Mouse (Mus musculus): ENCODE data around the gene Spata31d1b.

Gene Spata31d1b

DNA sequence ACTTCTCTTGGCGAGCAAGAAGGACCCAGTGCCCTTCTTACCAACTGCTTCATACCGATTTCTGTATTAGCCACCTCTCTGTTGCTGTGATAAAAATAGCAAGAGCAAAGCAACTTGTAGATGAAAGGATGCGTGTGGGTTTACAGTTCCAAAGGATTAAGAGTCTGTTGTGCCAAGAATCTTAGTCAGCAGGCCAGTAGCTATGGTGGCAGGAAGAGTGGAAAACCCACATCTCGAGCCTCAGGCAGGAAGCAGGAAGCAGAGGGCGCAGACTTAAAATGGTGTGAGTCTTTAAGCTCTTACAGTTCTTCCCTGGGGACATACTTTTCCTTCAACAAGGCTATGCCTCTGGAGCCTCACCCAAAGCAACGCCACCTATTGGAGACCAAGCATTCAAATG is 33.4 kb downstream of the Spata31d1b start:
- no peak for TF ChIP-seq CTCF (conservative IDR thresholded peaks at IDR 0.05; ENCODE audit: low read length)
- TF ChIP-seq POU5F1 (IDR thresholded peaks at IDR 0.05; ENCODE audit: borderline replicate concordance, low read length) = no peak
- no peak for TF ChIP-seq NANOG (IDR thresholded peaks at IDR 0.05; ENCODE audit: borderline replicate concordance, low read length)
- H3K4me3 ChIP-seq (replicated peaks; ENCODE audit: low read length) = no peak overlapping the region
- H3K9me3 ChIP-seq (ENCODE audit: low read length) = no peaks in the 10 kb centered on the region
- no peaks in the 10 kb centered on the region for H3K36me3 ChIP-seq (ENCODE audit: insufficient read depth, low read length)
- no peaks in the 10 kb centered on the region for H3K27me3 ChIP-seq (ENCODE audit: insufficient read depth, low read length)
- peaks cover 10% of the 10 kb centered on the region for H3K4me1 ChIP-seq (replicated peaks; ENCODE audit: low read depth, low read length)

- H3K9me3 ChIP-seq (ENCODE audit: low read length) = no peaks in the 10 kb centered on the region
- no peaks in the 10 kb centered on the region for H3K36me3 ChIP-seq (ENCODE audit: insufficient read depth, low read length)
- H3K27me3 ChIP-seq (ENCODE audit: insufficient read depth, low read length) = no peaks in the 10 kb centered on the region
- no peak overlapping the region for H3K4me3 ChIP-seq (replicated peaks; ENCODE audit: low read length)
- no peak for TF ChIP-seq NANOG (IDR thresholded peaks at IDR 0.05; ENCODE audit: borderline replicate concordance, low read length)
- TF ChIP-seq POU5F1 (IDR thresholded peaks at IDR 0.05; ENCODE audit: borderline replicate concordance, low read length) = no peak
- no peak for TF ChIP-seq CTCF (conservative IDR thresholded peaks at IDR 0.05; ENCODE audit: low read length)
- H3K4me1 ChIP-seq (replicated peaks; ENCODE audit: low read depth, low read length) = peaks cover 17% of the 10 kb centered on the region
These were observed 34.1 kb downstream of the Spata31d1b start for GRCm38 (mm10) chr13:59746164-59746563.

- Histone ChIP-seq H3K4me1 (replicated peaks; ENCODE audit: low read depth, low read length) (peaks cover 22% of the 10 kb centered on the region), H3K27me3 (ENCODE audit: insufficient read depth, low read length) (no peaks in the 10 kb centered on the region), H3K9me3 (ENCODE audit: low read length) (no peaks in the 10 kb centered on the region), H3K36me3 (ENCODE audit: insufficient read depth, low read length) (no peaks in the 10 kb centered on the region), H3K4me3 (replicated peaks; ENCODE audit: low read length) (no peak within 1 kb of the TSS)
- no peak for TF ChIP-seq POU5F1 (IDR thresholded peaks at IDR 0.05; ENCODE audit: borderline replicate concordance, low read length)
- no peak for TF ChIP-seq NANOG (IDR thresholded peaks at IDR 0.05; ENCODE audit: borderline replicate concordance, low read length)
- no peak for TF ChIP-seq CTCF (conservative IDR thresholded peaks at IDR 0.05; ENCODE audit: low read length)
These were observed 34.6 kb downstream of the Spata31d1b start, which contains the start of gene 1700014D04Rik for GRCm38 (mm10) chr13:59746711-59747110. Gene 1700014D04Rik, minus strand, starts transcription at chr13:59746752.

GRCm38 (mm10) chr13:59750310-59750709 is 38.2 kb downstream of the Spata31d1b start:
- H3K4me3 ChIP-seq (replicated peaks; ENCODE audit: low read length) = no peak overlapping the region

GRCm38 (mm10) chr13:59756906-59757305 is 44.8 kb downstream of the Spata31d1b start:
- Histone ChIP-seq H3K4me1 (replicated peaks; ENCODE audit: low read depth, low read length) (no peaks in the 10 kb centered on the region), H3K27me3 (ENCODE audit: insufficient read depth, low read length) (no peaks in the 10 kb centered on the region), H3K36me3 (ENCODE audit: insufficient read depth, low read length) (peaks cover 67% of the 10 kb centered on the region), H3K9me3 (ENCODE audit: low read length) (no peaks in the 10 kb centered on the region), H3K4me3 (replicated peaks; ENCODE audit: low read length) (no peak overlapping the region)
- no peak for TF ChIP-seq NANOG (IDR thresholded peaks at IDR 0.05; ENCODE audit: borderline replicate concordance, low read length)
- TF ChIP-seq CTCF (conservative IDR thresholded peaks at IDR 0.05; ENCODE audit: low read length) = no peak
- TF ChIP-seq POU5F1 (IDR thresholded peaks at IDR 0.05; ENCODE audit: borderline replicate concordance, low read length) = no peak

More at GRCm38 (mm10) chr13:59750310-59750709, 38.2 kb downstream of the Spata31d1b start:
- no peaks in the 10 kb centered on the region for H3K9me3 ChIP-seq (ENCODE audit: low read length)
- peaks cover 22% of the 10 kb centered on the region for H3K4me1 ChIP-seq (replicated peaks; ENCODE audit: low read depth, low read length)
- peaks cover 12% of the 10 kb centered on the region for H3K36me3 ChIP-seq (ENCODE audit: insufficient read depth, low read length)
- no peaks in the 10 kb centered on the region for H3K27me3 ChIP-seq (ENCODE audit: insufficient read depth, low read length)
- TF ChIP-seq CTCF (conservative IDR thresholded peaks at IDR 0.05; ENCODE audit: low read length) = no peak
- TF ChIP-seq POU5F1 (IDR thresholded peaks at IDR 0.05; ENCODE audit: borderline replicate concordance, low read length) = no peak
- no peak for TF ChIP-seq NANOG (IDR thresholded peaks at IDR 0.05; ENCODE audit: borderline replicate concordance, low read length)

DNA sequence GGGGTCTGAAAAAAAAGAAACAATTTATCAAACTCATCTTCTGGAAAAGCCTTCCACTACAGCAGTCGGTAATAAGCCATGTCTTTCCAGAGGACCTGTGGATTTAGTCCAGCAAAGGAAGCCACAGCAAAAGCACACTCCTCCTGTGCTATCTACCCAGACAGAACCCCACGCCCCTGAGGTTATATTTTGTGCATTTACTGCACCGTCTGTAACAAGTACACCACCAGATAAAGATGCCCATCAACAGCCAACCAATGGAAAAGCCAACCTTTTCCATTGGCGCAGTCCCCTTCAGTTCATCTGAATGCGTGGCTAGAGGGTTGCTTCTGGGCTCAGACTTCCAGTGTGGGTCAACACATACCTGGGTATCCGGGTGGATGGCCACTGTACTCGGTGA is 50.7 kb downstream of the Spata31d1b start:
- no peaks in the 10 kb centered on the region for H3K27me3 ChIP-seq (ENCODE audit: insufficient read depth, low read length)
- H3K4me3 ChIP-seq (replicated peaks; ENCODE audit: low read length) = no peak overlapping the region
- H3K9me3 ChIP-seq (ENCODE audit: low read length) = no peaks in the 10 kb centered on the region
- H3K4me1 ChIP-seq (replicated peaks; ENCODE audit: low read depth, low read length) = peaks cover 32% of the 10 kb centered on the region
- TF ChIP-seq NANOG (IDR thresholded peaks at IDR 0.05; ENCODE audit: borderline replicate concordance, low read length) = no peak
- TF ChIP-seq POU5F1 (IDR thresholded peaks at IDR 0.05; ENCODE audit: borderline replicate concordance, low read length) = no peak
- no peak for TF ChIP-seq CTCF (conservative IDR thresholded peaks at IDR 0.05; ENCODE audit: low read length)
- peaks cover 73% of the 10 kb centered on the region for H3K36me3 ChIP-seq (ENCODE audit: insufficient read depth, low read length)

- Histone ChIP-seq H3K27me3 (ENCODE audit: insufficient read depth, low read length) (no peaks in the 10 kb centered on the region), H3K4me3 (replicated peaks; ENCODE audit: low read length) (no peak overlapping the region), H3K9me3 (ENCODE audit: low read length) (no peaks in the 10 kb centered on the region), H3K4me1 (replicated peaks; ENCODE audit: low read depth, low read length) (peaks cover 57% of the 10 kb centered on the region), H3K36me3 (ENCODE audit: insufficient read depth, low read length) (peaks cover 44% of the 10 kb centered on the region)
- no peak for TF ChIP-seq POU5F1 (IDR thresholded peaks at IDR 0.05; ENCODE audit: borderline replicate concordance, low read length)
These were observed 54.9 kb downstream of the Spata31d1b start for GRCm38 (mm10) chr13:59766786-59767515.

DNA sequence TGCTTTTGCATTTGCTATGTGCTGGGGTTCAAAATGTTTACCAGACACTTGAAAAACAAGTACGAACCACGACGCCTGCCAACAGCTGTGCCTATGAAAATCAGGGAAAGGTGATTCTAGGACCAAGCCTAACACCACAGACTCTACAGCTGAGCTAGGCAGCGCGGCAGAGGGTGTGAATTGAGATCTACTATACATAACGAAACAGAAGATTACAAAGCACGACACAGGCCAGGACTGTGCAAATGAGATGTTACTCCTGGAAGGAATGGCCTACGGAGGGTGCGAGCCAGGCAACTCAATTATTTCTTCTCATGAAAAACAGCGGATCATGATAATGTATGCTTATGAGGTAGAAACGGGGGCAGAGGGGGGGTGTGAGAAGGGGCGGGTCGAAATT is 56.4 kb downstream of the Spata31d1b start:
- Histone ChIP-seq H3K27me3 (ENCODE audit: insufficient read depth, low read length) (no peaks in the 10 kb centered on the region), H3K9me3 (ENCODE audit: low read length) (no peaks in the 10 kb centered on the region), H3K4me3 (replicated peaks; ENCODE audit: low read length) (peak overlapping the region; percentile 95), H3K36me3 (ENCODE audit: insufficient read depth, low read length) (peaks cover 43% of the 10 kb centered on the region), H3K4me1 (replicated peaks; ENCODE audit: low read depth, low read length) (peaks cover 56% of the 10 kb centered on the region)
- no peak for TF ChIP-seq NANOG (IDR thresholded peaks at IDR 0.05; ENCODE audit: borderline replicate concordance, low read length)
- no peak for TF ChIP-seq POU5F1 (IDR thresholded peaks at IDR 0.05; ENCODE audit: borderline replicate concordance, low read length)
- TF ChIP-seq CTCF (conservative IDR thresholded peaks at IDR 0.05; ENCODE audit: low read length) = no peak
